Mouse (Mus musculus) spleen, adult 18-20 months (tissue): Measurements from ENCODE around the gene Chst7.

ENCODE experiments used
- DNase-seq, 2 experiments: peaks; one replicate each; pipeline ENCODE4 v3.0.0; 2022; ENCODE audit warnings: mixed read lengths in 2 of 2

Chst7 gene

DNA sequence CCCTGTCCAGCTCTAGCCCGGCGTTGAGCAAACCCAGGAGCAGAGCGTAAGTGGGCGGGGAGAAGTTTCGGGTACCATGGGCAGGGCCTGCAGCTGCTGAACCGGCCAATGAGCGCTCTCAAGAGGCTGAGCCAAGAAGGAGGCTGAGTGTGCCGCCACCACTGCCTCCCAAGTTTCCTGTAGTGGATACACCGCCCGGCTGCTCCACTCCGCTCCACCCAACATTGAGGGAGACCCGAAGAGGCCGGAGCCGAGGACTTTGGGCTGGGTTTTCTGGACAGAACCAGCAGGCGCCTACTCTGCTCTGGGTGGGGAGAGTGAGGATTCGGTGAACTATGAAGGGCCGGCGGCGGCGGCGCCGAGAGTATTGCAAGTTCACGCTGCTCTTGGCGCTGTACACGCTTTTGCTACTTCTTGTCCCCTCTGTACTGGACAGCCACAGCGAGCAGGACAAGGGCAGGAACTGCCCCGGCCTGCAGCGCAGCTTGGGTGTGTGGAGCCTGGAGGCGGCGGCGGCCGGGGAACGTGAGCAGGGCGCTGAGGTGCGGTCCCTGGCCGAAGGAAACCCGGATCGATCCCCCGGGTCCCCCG lies at the start of gene Chst7:
Chst7 (plus strand) TSS at position 180 of the 591 bp plus-strand sequence.
- peak; percentile 16 to 21 for DNase-seq

- DNase-seq, result no peak
Observed at GRCm38 (mm10) chrX:20012211-20012610, 47.1 kb upstream of the Chst7 start.

DNA sequence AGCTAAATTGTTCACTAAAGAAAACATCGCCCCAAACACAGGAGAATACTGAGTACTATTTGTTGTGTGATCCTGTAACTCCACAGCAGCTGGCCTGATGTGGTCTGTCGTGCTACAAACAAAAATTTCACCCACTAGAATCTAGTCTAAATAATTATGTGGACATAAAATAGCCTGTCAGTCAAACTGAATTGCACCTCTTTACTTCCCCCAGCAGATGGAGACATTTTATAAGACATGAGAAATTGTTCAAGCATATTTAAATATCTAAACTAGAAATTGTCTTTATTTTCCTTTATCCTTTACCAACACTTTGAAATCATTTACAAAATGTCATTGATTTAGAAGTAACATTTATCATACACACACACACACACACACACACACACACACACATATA lies 38.4 kb upstream of the Chst7 start:
- DNase-seq, result no peak

- DNase-seq, result peak in 1 of 2 experiments; percentile 7
Observed at GRCm38 (mm10) chrX:20060096-20060768, 872 bp downstream of the Chst7 start.

DNA sequence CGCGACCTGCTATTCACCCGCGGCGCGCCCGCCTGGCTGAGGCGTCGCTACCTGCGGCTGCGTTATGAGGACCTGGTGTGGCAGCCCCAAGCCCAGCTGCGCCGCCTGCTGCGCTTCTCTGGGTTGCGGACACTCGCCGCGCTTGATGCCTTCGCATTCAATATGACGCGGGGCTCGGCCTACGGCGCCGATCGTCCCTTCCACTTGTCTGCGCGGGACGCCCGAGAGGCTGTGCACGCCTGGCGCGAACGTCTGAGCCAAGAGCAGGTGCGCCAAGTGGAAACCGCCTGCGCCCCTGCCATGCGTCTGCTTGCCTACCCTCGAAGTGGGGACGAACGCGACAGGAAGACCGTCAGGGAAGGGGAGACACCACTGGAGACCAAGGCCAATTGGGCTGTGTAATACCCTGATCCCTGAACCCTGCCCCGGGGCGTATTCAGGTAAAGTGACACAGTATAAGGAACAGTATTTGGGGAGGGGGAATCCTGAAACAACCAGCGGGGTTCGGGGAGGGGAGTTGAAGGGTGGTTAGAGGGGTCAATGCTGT lies 1.5 kb downstream of the Chst7 start:
- DNase-seq, result peak in 1 of 2 experiments; percentile 3

- DNase-seq, result no peak
Observed at GRCm38 (mm10) chrX:20061764-20062480, 2.6 kb downstream of the Chst7 start.

DNA sequence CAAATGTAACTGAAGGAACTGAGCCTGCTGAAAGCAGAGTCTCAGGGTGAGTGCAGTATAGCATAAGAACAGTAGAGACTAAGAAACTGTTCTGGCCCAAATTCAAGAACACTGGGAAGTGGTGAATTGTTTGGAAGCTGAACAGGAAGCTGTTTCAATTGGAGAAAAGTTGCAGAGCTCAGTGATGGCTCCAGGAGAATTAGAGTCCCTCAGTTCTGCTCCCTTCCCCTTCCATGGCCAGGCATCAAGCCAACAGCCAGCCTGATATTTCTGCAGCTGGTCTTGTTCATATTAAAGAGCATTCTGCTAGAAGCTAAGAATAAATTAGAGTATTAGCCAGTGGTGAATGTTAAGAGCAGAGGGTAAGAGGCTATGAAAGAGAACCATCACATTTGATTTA lies 7.3 kb downstream of the Chst7 start:
- DNase-seq, result no peak

GRCm38 (mm10) chrX:20070196-20070595 lies 10.8 kb downstream of the Chst7 start:
- DNase-seq, result no peak

DNA sequence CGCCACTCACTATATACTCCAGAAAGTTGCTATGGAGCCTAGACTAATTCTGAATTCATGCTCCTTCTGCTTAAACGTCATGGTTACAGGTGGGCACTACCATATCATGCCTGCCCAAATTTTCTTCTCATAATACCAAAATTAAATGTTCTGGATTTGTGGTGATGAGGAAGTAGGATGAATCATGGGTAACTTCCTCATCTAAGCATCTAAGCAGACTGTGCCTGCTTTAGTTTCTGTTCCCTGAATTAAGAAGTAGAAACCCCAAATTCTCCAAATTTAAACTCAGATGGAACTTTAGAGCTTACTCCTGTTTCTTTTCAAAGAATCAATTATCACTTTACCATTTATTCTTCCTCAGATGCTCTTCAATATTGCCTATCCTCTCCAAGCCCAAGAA lies 58.4 kb downstream of the Chst7 start:
- DNase-seq, result no peak

- no peak for DNase-seq
Observed at GRCm38 (mm10) chrX:20125481-20125880, 66.1 kb downstream of the Chst7 start.

DNA sequence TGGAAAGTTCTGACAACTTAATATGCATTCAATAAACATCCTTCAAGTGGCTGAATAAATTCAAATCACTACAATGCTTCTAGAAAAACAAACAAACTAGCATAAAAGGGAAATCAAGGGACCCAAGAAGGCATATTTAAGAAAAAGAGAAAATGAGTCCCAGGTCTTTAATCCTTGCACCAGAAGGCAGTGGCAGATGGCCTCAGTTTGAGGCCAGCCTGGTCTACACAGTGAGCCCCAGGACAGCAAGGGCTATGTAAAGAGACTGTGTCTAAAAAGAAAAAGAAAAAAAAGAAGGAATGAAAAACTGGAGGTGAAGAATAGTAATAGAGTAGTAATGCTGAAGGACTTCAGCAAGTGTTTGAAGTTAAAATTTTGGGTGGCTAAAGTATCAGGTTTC lies 69.6 kb downstream of the Chst7 start:
- no peak for DNase-seq

GRCm38 (mm10) chrX:20129466-20129865 lies 70.1 kb downstream of the Chst7 start:
- DNase-seq, result no peak
